Mouse (Mus musculus): ENCODE results near the gene Ptprd. TPM values are rescaled to one million over a fixed set of nuclear protein-coding genes. Genes with fewer than 3 reads are reported as not detected.

Gene Ptprd
- polyA plus RNA-seq, 1 experiment, result 1.2 TPM

- Histone ChIP-seq H3K79me2 (ENCODE audit: control insufficient read depth, insufficient read depth) (no peaks in the 10 kb centered on the region), H3K36me3 (ENCODE audit: control insufficient read depth, insufficient read depth) (no peaks in the 10 kb centered on the region), H3K4me3 (ENCODE audit: insufficient read depth, poor library complexity, severe bottlenecking) (no peak overlapping the region), H3ac (ENCODE audit: control insufficient read depth, insufficient read length, low read depth) (no peak overlapping the region), H3K79me3 (ENCODE audit: low read depth) (no peaks in the 10 kb centered on the region), H3K27me3 (ENCODE audit: control insufficient read depth, insufficient read depth, insufficient read length) (no peaks in the 10 kb centered on the region)
- TF ChIP-seq CEBPB (IDR thresholded peaks at IDR 0.05; ENCODE audit: low read depth), result no peak
- TF ChIP-seq CTCF (IDR thresholded peaks at IDR 0.05; ENCODE audit: control insufficient read depth, insufficient read depth, insufficient read length), result no peak
- no peak for TF ChIP-seq USF1 (IDR thresholded peaks at IDR 0.05; ENCODE audit: low read depth)
- TF ChIP-seq MAX (IDR thresholded peaks at IDR 0.05), result no peak
- TF ChIP-seq FOSL1 (IDR thresholded peaks at IDR 0.05; ENCODE audit: insufficient read depth, low read length, poor library complexity, severe bottlenecking), result no peak
- TF ChIP-seq MYOG (IDR thresholded peaks at IDR 0.05; ENCODE audit: control insufficient read depth, extremely low read depth, insufficient read length), result no peak
- no peak for TF ChIP-seq MYOD1 (IDR thresholded peaks at IDR 0.05; ENCODE audit: control insufficient read depth, insufficient read length, low read depth)
Measured at GRCm38 (mm10) chr4:76241140-76241539, 1970.6 kb downstream of the Ptprd start.

GRCm38 (mm10) chr4:76239063-76239462 is 1972.7 kb downstream of the Ptprd start:
- Histone ChIP-seq H3K4me3 (ENCODE audit: insufficient read depth, poor library complexity, severe bottlenecking) (no peak overlapping the region), H3K79me2 (ENCODE audit: control insufficient read depth, insufficient read depth) (no peaks in the 10 kb centered on the region), H3K36me3 (ENCODE audit: control insufficient read depth, insufficient read depth) (no peaks in the 10 kb centered on the region), H3K79me3 (ENCODE audit: low read depth) (no peaks in the 10 kb centered on the region), H3K27me3 (ENCODE audit: control insufficient read depth, insufficient read depth, insufficient read length) (no peaks in the 10 kb centered on the region), H3ac (ENCODE audit: control insufficient read depth, insufficient read length, low read depth) (no peak overlapping the region)
- TF ChIP-seq FOSL1 (IDR thresholded peaks at IDR 0.05; ENCODE audit: insufficient read depth, low read length, poor library complexity, severe bottlenecking), result no peak
- no peak for TF ChIP-seq USF1 (IDR thresholded peaks at IDR 0.05; ENCODE audit: low read depth)
- TF ChIP-seq MYOG (IDR thresholded peaks at IDR 0.05; ENCODE audit: control insufficient read depth, extremely low read depth, insufficient read length), result no peak
- TF ChIP-seq CTCF (IDR thresholded peaks at IDR 0.05; ENCODE audit: control insufficient read depth, insufficient read depth, insufficient read length), result no peak
- TF ChIP-seq MAX (IDR thresholded peaks at IDR 0.05), result no peak
- TF ChIP-seq CEBPB (IDR thresholded peaks at IDR 0.05; ENCODE audit: low read depth), result no peak
- no peak for TF ChIP-seq MYOD1 (IDR thresholded peaks at IDR 0.05; ENCODE audit: control insufficient read depth, insufficient read length, low read depth)

GRCm38 (mm10) chr4:76238577-76238976 is 1973.2 kb downstream of the Ptprd start:
- Histone ChIP-seq H3K36me3 (ENCODE audit: control insufficient read depth, insufficient read depth) (no peaks in the 10 kb centered on the region), H3K27me3 (ENCODE audit: control insufficient read depth, insufficient read depth, insufficient read length) (no peaks in the 10 kb centered on the region), H3K79me2 (ENCODE audit: control insufficient read depth, insufficient read depth) (no peaks in the 10 kb centered on the region), H3ac (ENCODE audit: control insufficient read depth, insufficient read length, low read depth) (no peak overlapping the region), H3K79me3 (ENCODE audit: low read depth) (no peaks in the 10 kb centered on the region), H3K4me3 (ENCODE audit: insufficient read depth, poor library complexity, severe bottlenecking) (no peak overlapping the region)
- TF ChIP-seq MAX (IDR thresholded peaks at IDR 0.05) (no peak), FOSL1 (IDR thresholded peaks at IDR 0.05; ENCODE audit: insufficient read depth, low read length, poor library complexity, severe bottlenecking) (no peak), USF1 (IDR thresholded peaks at IDR 0.05; ENCODE audit: low read depth) (no peak), CEBPB (IDR thresholded peaks at IDR 0.05; ENCODE audit: low read depth) (no peak), MYOD1 (IDR thresholded peaks at IDR 0.05; ENCODE audit: control insufficient read depth, insufficient read length, low read depth) (no peak), MYOG (IDR thresholded peaks at IDR 0.05; ENCODE audit: control insufficient read depth, extremely low read depth, insufficient read length) (no peak), CTCF (IDR thresholded peaks at IDR 0.05; ENCODE audit: control insufficient read depth, insufficient read depth, insufficient read length) (no peak)

GRCm38 (mm10) chr4:76237827-76238226 is 1973.9 kb downstream of the Ptprd start:
- H3K4me3 ChIP-seq (ENCODE audit: insufficient read depth, poor library complexity, severe bottlenecking), result no peak overlapping the region
- H3K36me3 ChIP-seq (ENCODE audit: control insufficient read depth, insufficient read depth), result no peaks in the 10 kb centered on the region
- no peaks in the 10 kb centered on the region for H3K27me3 ChIP-seq (ENCODE audit: control insufficient read depth, insufficient read depth, insufficient read length)
- H3K79me3 ChIP-seq (ENCODE audit: low read depth), result no peaks in the 10 kb centered on the region
- no peak overlapping the region for H3ac ChIP-seq (ENCODE audit: control insufficient read depth, insufficient read length, low read depth)
- no peak for TF ChIP-seq CTCF (IDR thresholded peaks at IDR 0.05; ENCODE audit: control insufficient read depth, insufficient read depth, insufficient read length)
- no peaks in the 10 kb centered on the region for H3K79me2 ChIP-seq (ENCODE audit: control insufficient read depth, insufficient read depth)

GRCm38 (mm10) chr4:76223720-76224119 is 1988.0 kb downstream of the Ptprd start:
- Histone ChIP-seq H3ac (ENCODE audit: control insufficient read depth, insufficient read length, low read depth) (no peak overlapping the region), H3K4me3 (ENCODE audit: insufficient read depth, poor library complexity, severe bottlenecking) (no peak overlapping the region), H3K36me3 (ENCODE audit: control insufficient read depth, insufficient read depth) (no peaks in the 10 kb centered on the region), H3K27me3 (ENCODE audit: control insufficient read depth, insufficient read depth, insufficient read length) (no peaks in the 10 kb centered on the region), H3K79me3 (ENCODE audit: low read depth) (no peaks in the 10 kb centered on the region), H3K79me2 (ENCODE audit: control insufficient read depth, insufficient read depth) (no peaks in the 10 kb centered on the region)
- TF ChIP-seq USF1 (IDR thresholded peaks at IDR 0.05; ENCODE audit: low read depth), result no peak
- no peak for TF ChIP-seq MYOD1 (IDR thresholded peaks at IDR 0.05; ENCODE audit: control insufficient read depth, insufficient read length, low read depth)
- TF ChIP-seq MYOG (IDR thresholded peaks at IDR 0.05; ENCODE audit: control insufficient read depth, extremely low read depth, insufficient read length), result no peak
- TF ChIP-seq FOSL1 (IDR thresholded peaks at IDR 0.05; ENCODE audit: insufficient read depth, low read length, poor library complexity, severe bottlenecking), result no peak
- no peak for TF ChIP-seq CEBPB (IDR thresholded peaks at IDR 0.05; ENCODE audit: low read depth)
- TF ChIP-seq MAX (IDR thresholded peaks at IDR 0.05), result no peak
- no peak for TF ChIP-seq CTCF (IDR thresholded peaks at IDR 0.05; ENCODE audit: control insufficient read depth, insufficient read depth, insufficient read length)

- Histone ChIP-seq H3ac (ENCODE audit: control insufficient read depth, insufficient read length, low read depth) (no peak overlapping the region), H3K36me3 (ENCODE audit: control insufficient read depth, insufficient read depth) (no peaks in the 10 kb centered on the region), H3K4me3 (ENCODE audit: insufficient read depth, poor library complexity, severe bottlenecking) (no peak overlapping the region), H3K79me3 (ENCODE audit: low read depth) (no peaks in the 10 kb centered on the region), H3K79me2 (ENCODE audit: control insufficient read depth, insufficient read depth) (no peaks in the 10 kb centered on the region), H3K27me3 (ENCODE audit: control insufficient read depth, insufficient read depth, insufficient read length) (no peaks in the 10 kb centered on the region)
- TF ChIP-seq USF1 (IDR thresholded peaks at IDR 0.05; ENCODE audit: low read depth), result no peak
Measured at GRCm38 (mm10) chr4:76222520-76222919, 1989.2 kb downstream of the Ptprd start.
